Mouse (Mus musculus) hindbrain, embryonic 11.5 days (tissue): ENCODE measurements around the gene Rpl36al. TPM values are rescaled to one million over a fixed set of nuclear protein-coding genes. Genes with fewer than 3 reads are reported as not detected.

Experiments
- ATAC-seq: fragments of 200-750 bp; cut with Nextera tagmentation; 2 replicates; pipeline ENCODE4 v1.8.0; 2017; ENCODE audit warnings: mild to moderate bottlenecking, moderate TSS enrichment, moderate library complexity; ENCODE audit not compliant: low FRiP score
- DNase-seq: peaks from one replicate; pipeline ENCODE4 v3.0.0-alpha.2; 2015; ENCODE audit warnings: low spot score
- H3K27ac ChIP-seq: fragments of 300-500 bp; sonication (generic); 2 replicates; pipeline ENCODE4 v1.5.1; 2014; ENCODE audit warnings: mild to moderate bottlenecking, low read depth, low read length
- H3K27me3 ChIP-seq: fragments of 300-500 bp; sonication (generic); 2 replicates; pipeline ENCODE4 v1.6.1; 2014; ENCODE audit warnings: mild to moderate bottlenecking, low read length, moderate library complexity, mixed read lengths; ENCODE audit not compliant: control insufficient read depth, insufficient read depth
- H3K36me3 ChIP-seq: fragments of 300-500 bp; sonication (generic); 2 replicates; pipeline ENCODE4 v1.6.1; 2014; ENCODE audit warnings: mild to moderate bottlenecking, low read length, moderate library complexity, mixed read lengths; ENCODE audit not compliant: control insufficient read depth, insufficient read depth
- H3K4me1 ChIP-seq: fragments of 300-500 bp; sonication (generic); replicated peaks from 2 replicates; pipeline ENCODE4 v1.6.1; 2014; ENCODE audit warnings: low read length, mixed read lengths; ENCODE audit not compliant: control insufficient read depth, insufficient read depth
- H3K4me2 ChIP-seq: fragments of 300-500 bp; sonication (generic); replicated peaks from 2 replicates; pipeline ENCODE4 v1.6.1; 2014; ENCODE audit warnings: mild to moderate bottlenecking, low read depth, low read length
- H3K4me3 ChIP-seq: fragments of 300-500 bp; sonication (generic); 2 replicates; pipeline ENCODE4 v1.5.1; 2014; ENCODE audit warnings: low read depth, low read length
- H3K9ac ChIP-seq: fragments of 300-500 bp; sonication (generic); 2 replicates; pipeline ENCODE4 v1.6.1; 2014; ENCODE audit warnings: low read depth, low read length
- H3K9me3 ChIP-seq: fragments of 300-500 bp; sonication (generic); 2 replicates; pipeline ENCODE4 v1.6.1; 2016; ENCODE audit warnings: low read length; ENCODE audit not compliant: control insufficient read depth
- WGBS: fragments of 180-500 bp; shearing (Covaris S2); extraction: QIAGEN DNeasy Blood & Tissue Kit; methylation state at CpG from one replicate; pipeline ENCODE4 v1.1.7; 2014; 5-methylcytosine and 5-hydroxymethylcytosine counted together
- polyA plus RNA-seq: library from polyadenylated mRNA; unstranded; fragments of >200 nt; fragmentation: Nextera tagmentation; extraction: Ambion mirVana; gene quantifications from 2 replicates; pipeline ENCODE4 v1.2.1, GENCODE M21; 2014

Rpl36al gene
- polyA plus RNA-seq, 1 experiment from 2014 or later, result 461 TPM

- H3K9me3 ChIP-seq, result no peaks in the 10 kb centered on the region
- no peaks in the 10 kb centered on the region for H3K4me1 ChIP-seq
- H3K4me3 ChIP-seq, result no peak overlapping the region
- no peaks in the 10 kb centered on the region for H3K27me3 ChIP-seq
- no peaks in the 10 kb centered on the region for H3K36me3 ChIP-seq
- no peak overlapping the region for H3K27ac ChIP-seq
- no peak overlapping the region for H3K4me2 ChIP-seq
- DNase-seq, result peak; percentile 17
- no peak for ATAC-seq
- WGBS, result 93% methylated on average over 5 of the region's 5 CpGs
- H3K9ac ChIP-seq, result no peak overlapping the region
Measured at GRCm38 (mm10) chr12:69211057-69211456, 27.2 kb upstream of the Rpl36al start.

DNA sequence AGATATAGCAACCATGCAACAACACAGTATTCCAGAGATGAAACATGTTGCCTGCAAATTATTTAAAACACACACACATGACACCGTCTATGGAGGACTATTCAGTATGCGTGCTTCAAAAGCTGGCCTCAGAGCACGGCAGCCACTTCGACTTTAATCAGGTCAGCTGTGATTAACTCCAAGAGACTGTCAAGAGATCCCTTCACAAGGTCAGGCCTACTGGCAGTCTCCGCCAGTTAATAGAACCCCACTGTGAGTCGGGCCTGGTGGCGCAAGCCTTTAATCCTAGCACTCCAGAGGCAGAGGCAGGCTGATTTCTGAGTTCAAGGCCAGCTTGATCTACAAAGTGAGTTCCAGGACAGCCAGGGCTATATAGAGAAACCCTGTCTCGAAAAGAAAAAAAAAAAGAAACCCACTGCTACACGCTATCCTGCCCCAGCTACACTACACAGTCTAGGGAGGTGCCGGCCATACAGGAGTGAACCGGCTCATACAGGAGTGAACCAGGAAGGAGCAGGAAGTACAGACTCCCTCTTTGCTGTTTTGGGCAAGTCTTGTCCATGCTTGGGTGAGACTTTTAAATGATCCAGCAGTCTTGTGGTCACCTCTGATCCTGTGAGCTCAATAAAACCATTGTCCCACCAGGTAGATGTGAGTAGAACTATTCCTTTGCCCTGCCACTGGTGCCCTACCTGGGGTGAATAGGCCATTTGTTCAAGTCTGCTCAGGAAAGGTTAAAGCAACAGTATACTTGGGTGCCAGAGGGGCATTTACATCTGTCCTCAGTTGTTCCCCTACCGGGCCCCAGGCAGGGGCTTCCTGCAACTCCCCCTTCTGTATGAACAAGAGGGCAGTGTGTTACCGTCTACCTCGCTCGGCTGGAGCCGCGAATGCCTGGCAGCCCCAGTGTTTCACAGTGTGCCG is 26.4 kb upstream of the Rpl36al start:
- Histone ChIP-seq H3K4me2 (no peak overlapping the region), H3K36me3 (no peaks in the 10 kb centered on the region), H3K27ac (no peak overlapping the region), H3K4me1 (no peaks in the 10 kb centered on the region), H3K9ac (no peak overlapping the region), H3K9me3 (no peaks in the 10 kb centered on the region), H3K4me3 (no peak overlapping the region), H3K27me3 (no peaks in the 10 kb centered on the region)
- 89% methylated on average over 18 of the region's 18 CpGs for WGBS
- ATAC-seq (no peak), DNase-seq (no peak)

DNA sequence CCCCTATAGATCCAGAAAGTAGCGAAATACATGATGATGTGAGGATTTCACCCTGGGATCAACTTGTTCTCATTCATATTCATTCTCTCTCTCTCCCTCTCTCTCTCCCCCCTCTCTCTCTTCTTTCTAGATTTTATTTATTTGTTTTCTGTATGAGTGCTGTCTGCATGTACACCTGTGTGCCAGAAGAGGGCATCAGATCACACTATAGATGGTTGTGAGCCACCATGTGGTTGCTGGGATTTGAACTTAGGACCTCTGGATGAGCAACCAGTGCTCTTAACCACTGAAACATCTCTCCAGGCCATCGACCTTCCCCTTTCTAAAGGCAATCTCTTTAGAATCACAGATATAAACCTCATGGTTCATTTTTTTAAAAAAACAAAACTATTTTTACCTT is 24.6 kb upstream of the Rpl36al start:
- WGBS, result 87% methylated on average over 2 of the region's 2 CpGs
- H3K9ac ChIP-seq, result no peak overlapping the region
- H3K36me3 ChIP-seq, result no peaks in the 10 kb centered on the region
- H3K9me3 ChIP-seq, result no peaks in the 10 kb centered on the region
- no peak for DNase-seq
- no peaks in the 10 kb centered on the region for H3K27me3 ChIP-seq
- H3K27ac ChIP-seq, result no peak overlapping the region
- no peaks in the 10 kb centered on the region for H3K4me1 ChIP-seq
- H3K4me2 ChIP-seq, result no peak overlapping the region
- no peak for ATAC-seq
- no peak overlapping the region for H3K4me3 ChIP-seq

- Histone ChIP-seq H3K4me3 (no peak overlapping the region), H3K27me3 (no peaks in the 10 kb centered on the region), H3K4me1 (no peaks in the 10 kb centered on the region), H3K36me3 (no peaks in the 10 kb centered on the region), H3K9ac (no peak overlapping the region), H3K4me2 (no peak overlapping the region), H3K27ac (no peak overlapping the region), H3K9me3 (no peaks in the 10 kb centered on the region)
- 94% methylated on average over 7 of the region's 7 CpGs for WGBS
- ATAC-seq, result no peak
- DNase-seq, result no peak
Measured at GRCm38 (mm10) chr12:69207926-69208325, 24.0 kb upstream of the Rpl36al start.

DNA sequence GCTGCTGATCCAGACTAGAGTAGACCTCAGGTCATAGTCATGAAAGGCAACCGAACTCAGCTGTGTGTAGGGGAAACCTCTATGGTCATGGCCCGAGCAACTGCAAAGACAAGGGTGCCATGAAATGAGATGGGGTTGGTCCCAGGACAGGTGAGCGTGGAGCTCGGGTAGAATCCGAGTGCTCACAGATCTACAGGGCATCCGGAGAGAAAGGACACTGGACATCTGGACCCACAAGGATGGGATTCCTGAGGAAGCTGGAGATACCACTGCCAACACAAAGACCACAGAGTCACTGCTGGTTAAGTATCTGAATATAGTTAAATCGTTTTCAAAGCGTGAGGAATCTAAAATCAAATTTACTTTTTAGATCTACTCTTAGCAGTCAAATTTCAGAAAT is 23.5 kb upstream of the Rpl36al start:
- no peaks in the 10 kb centered on the region for H3K36me3 ChIP-seq
- H3K4me1 ChIP-seq, result no peaks in the 10 kb centered on the region
- H3K4me3 ChIP-seq, result no peak overlapping the region
- 94% methylated on average over 8 of the region's 8 CpGs for WGBS
- no peak overlapping the region for H3K9ac ChIP-seq
- no peak overlapping the region for H3K4me2 ChIP-seq
- no peaks in the 10 kb centered on the region for H3K27me3 ChIP-seq
- H3K27ac ChIP-seq, result no peak overlapping the region
- ATAC-seq, result no peak
- H3K9me3 ChIP-seq, result no peaks in the 10 kb centered on the region
- DNase-seq, result no peak

DNA sequence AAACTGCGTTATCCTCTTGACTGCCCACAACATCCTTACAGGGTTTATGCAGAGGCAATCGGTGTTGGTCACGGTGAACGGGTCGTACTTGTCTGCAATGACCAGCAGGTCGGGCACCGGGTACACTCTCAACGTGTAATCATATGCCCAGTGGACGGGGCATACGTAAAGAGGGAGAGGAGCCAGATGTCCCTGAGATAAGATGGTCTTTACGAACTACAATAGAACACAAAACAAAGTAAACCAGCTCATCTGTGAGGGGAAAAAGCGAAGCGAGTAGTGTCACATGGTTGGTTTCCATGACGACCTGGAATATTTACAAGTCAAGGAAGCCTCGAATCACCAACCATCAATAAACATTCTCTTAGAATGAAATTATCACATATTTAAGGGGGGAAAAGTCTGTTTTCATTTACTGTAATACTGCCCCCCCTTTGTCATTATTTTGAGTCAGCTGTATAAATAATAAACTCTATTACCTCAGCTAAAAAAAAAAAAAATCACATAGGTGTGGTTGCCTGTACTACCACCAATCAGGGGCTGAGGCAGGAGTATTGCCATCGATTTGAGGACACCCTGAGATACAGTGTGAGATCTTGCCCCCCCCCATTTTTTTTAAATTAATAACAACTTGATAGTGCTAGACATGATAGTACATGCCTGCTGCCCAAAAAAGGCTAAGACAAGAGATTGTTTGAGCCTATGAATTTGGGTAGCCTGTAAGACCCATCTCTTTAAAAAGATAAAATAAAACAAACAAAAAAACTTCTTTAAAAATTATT is 20.4 kb upstream of the Rpl36al start, which contains the start of gene Gm49384:
Gm49384 (minus strand) TSS at position 216 of the 782 bp plus-strand sequence.
- ATAC-seq (0 out of 2 replicates have a peak, but pooled peaks have one; percentile 47), DNase-seq (peak; percentile 49)
- Histone ChIP-seq H3K9ac (no peak within 1 kb of the TSS), H3K27me3 (no peaks in the 10 kb centered on the region), H3K4me1 (no peaks in the 10 kb centered on the region), H3K27ac (no peak within 1 kb of the TSS), H3K36me3 (no peaks in the 10 kb centered on the region; the same call in 1 of the 2 replicates), H3K4me3 (no peak within 1 kb of the TSS), H3K4me2 (no peak within 1 kb of the TSS), H3K9me3 (no peaks in the 10 kb centered on the region)
- 77% methylated on average over 16 of the region's 16 CpGs for WGBS

DNA sequence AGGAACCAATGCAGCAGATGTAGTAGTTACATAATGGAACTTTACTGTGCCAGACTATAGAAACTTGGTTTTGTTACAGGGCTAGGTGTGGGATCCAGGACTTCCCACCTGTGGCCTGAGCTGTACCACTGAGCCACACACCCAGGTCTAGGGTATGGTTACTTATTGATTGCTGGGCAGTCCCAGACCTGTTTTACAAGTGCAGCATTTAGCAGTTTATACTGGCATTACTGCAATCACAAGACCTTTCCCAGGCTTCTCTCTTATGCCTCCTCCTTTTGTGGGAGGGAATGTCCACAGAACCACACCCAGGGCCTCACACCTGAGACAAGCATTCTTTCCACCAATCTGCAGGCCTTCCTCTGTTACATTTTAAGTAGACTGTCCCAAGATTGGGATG is 15.1 kb upstream of the Rpl36al start:
- DNase-seq (no peak), ATAC-seq (no peak)
- Histone ChIP-seq H3K27ac (no peak overlapping the region), H3K4me2 (no peak overlapping the region), H3K27me3 (no peaks in the 10 kb centered on the region), H3K9ac (no peak overlapping the region), H3K9me3 (no peaks in the 10 kb centered on the region), H3K4me3 (no peak overlapping the region), H3K4me1 (0 out of 2 replicates have a peak, but pooled peaks cover 2% of the 10 kb centered on the region), H3K36me3 (no peaks in the 10 kb centered on the region; the same call in 1 of the 2 replicates)

GRCm38 (mm10) chr12:69198164-69198535 is 14.3 kb upstream of the Rpl36al start, which contains the start of gene Dnaaf2:
TSS of gene Dnaaf2 (minus strand) at chr12:69198429.
- H3K4me3 ChIP-seq, result peak within 1 kb of the TSS; percentile 94
- 0 out of 2 replicates have a peak, but pooled peaks cover 2% of the 10 kb centered on the region for H3K4me1 ChIP-seq
- H3K27me3 ChIP-seq, result no peaks in the 10 kb centered on the region
- H3K9me3 ChIP-seq, result no peaks in the 10 kb centered on the region
- H3K9ac ChIP-seq, result peak within 1 kb of the TSS; percentile 88
- H3K4me2 ChIP-seq, result peak within 1 kb of the TSS; percentile 98
- H3K36me3 ChIP-seq, result no peaks in the 10 kb centered on the region; the same call in 1 of the 2 replicates
- under 1% methylated on average over 18 of the region's 18 CpGs for WGBS
- ATAC-seq, result peak; percentile 60
- peak; percentile 84 for DNase-seq
- H3K27ac ChIP-seq, result peak within 1 kb of the TSS; percentile 89
